9 mouse cellular contexts compared by ENCODE assay signal in the genomic region with DNA sequence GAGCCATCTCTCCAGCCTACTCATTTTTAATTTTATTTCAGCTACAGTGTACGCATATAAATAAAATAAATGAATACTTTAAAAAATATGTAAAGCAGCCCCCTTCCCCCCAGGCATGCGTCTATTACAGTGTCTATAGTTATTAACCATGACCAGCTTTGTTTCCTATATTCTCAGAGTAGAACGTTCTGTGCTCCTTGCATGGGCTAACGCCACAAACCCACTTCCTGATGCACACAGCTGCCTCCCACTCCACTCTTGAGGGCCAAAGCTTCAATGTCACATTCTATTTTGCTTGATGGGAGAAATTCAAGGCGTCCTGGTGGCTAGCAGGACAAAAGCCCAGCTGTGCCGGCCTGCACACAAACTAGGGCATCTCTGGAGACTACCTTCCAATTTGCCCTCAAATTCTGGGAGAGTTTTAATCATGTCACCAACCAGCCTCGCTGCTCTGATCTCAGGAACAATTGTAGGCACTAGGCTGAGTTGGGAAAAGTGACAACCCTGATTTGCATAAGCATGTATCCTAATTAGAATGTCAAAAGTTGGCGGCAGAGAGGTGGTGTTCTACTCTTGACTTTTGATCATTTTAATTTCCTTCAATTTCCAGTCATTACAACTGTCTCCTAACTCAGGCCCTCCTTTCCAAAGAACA. TPM values are rescaled to one million over a fixed set of nuclear protein-coding genes. Genes with fewer than 3 reads are reported as not detected.
DNase-seq lines count a peak whose midpoint lies in the region; ATAC-seq lines count a peak whose summit lies in the region.
"Had no signal": no experiment of that assay in that cellular context is flagged by ENCODE, and none has a peak within 500 bp of the region (broad histone marks: within the 10 kb centered on the region; RNA-seq: fewer than 3 reads in every experiment).

No protein-coding gene starts in this region.

- no peaks in the 10 kb centered on the region for H3K9me3 ChIP-seq in heart, embryonic 11.5 days (replicated peaks; ENCODE audit: control insufficient read depth, low read length)
- H3K9me3 ChIP-seq in embryonic facial prominence, embryonic 15.5 days (replicated peaks), result no peaks in the 10 kb centered on the region
- no peaks in the 10 kb centered on the region for H3K9me3 ChIP-seq in liver, embryonic 13.5 days (replicated peaks)
- H3K9me3 ChIP-seq: G1E had no signal

- ATAC-seq in heart, embryonic 11.5 days (replicated peaks; ENCODE audit: insufficient number of reproducible peaks, low FRiP score, low TSS enrichment), result no peak
- ATAC-seq in embryonic facial prominence, embryonic 15.5 days (ENCODE audit: insufficient number of reproducible peaks, low FRiP score, low TSS enrichment, low read depth), result no peak
- no peak for ATAC-seq in liver, embryonic 13.5 days (ENCODE audit: low read depth)
- no peak for ATAC-seq in inflammation-experienced regulatory T-cells, adult 6 months

- WGBS in heart, embryonic 11.5 days (ENCODE audit: insufficient replicate concordance), result 43% methylated on average over 8 of the region's 8 CpGs
- 25% methylated on average over 8 of the region's 8 CpGs for WGBS in embryonic facial prominence, embryonic 15.5 days
- 29% methylated on average over 8 of the region's 8 CpGs for WGBS in liver, embryonic 13.5 days (ENCODE audit: insufficient replicate concordance)

- H3K27ac ChIP-seq in heart, embryonic 11.5 days (ENCODE audit: low read depth, low read length), result no peak overlapping the region
- H3K27ac ChIP-seq in embryonic facial prominence, embryonic 15.5 days (replicated peaks), result peak overlapping the region; percentile 34; the same call in 1 of the 2 replicates
- no peak overlapping the region for H3K27ac ChIP-seq in liver, embryonic 13.5 days

- H3K36me3 ChIP-seq in heart, embryonic 11.5 days (ENCODE audit: control insufficient read depth, insufficient read depth, low read length), result no peaks in the 10 kb centered on the region
- H3K36me3 ChIP-seq in embryonic facial prominence, embryonic 15.5 days, result no peaks in the 10 kb centered on the region
- no peaks in the 10 kb centered on the region for H3K36me3 ChIP-seq in liver, embryonic 13.5 days
- H3K36me3 ChIP-seq: G1E had no signal

- no peak for DNase-seq in heart, adult 8-10 months (ENCODE audit: low spot score)
- peak; percentile 14 to 33 for DNase-seq in B cell, adult 2 months
- DNase-seq in liver, embryonic 13.5 days, result no peak
- DNase-seq in thymus, postnatal 4 days, result peak; percentile 19
- DNase-seq in layer of hippocampus, postnatal 36 days, result no peak

- peaks cover 4% of the 10 kb centered on the region; the same call in 1 of the 2 replicates for H3K4me1 ChIP-seq in heart, embryonic 11.5 days (ENCODE audit: control insufficient read depth, insufficient read depth, low read length)
- peaks cover 14% of the 10 kb centered on the region for H3K4me1 ChIP-seq in embryonic facial prominence, embryonic 15.5 days
- H3K4me1 ChIP-seq in liver, embryonic 13.5 days (replicated peaks), result peaks cover 13% of the 10 kb centered on the region

- peaks cover 3% of the 10 kb centered on the region; the same call in 1 of the 2 replicates for H3K27me3 ChIP-seq in heart, embryonic 11.5 days (ENCODE audit: control insufficient read depth, insufficient read depth, low read length)
- 0 out of 2 replicates have a peak, but pooled peaks cover 5% of the 10 kb centered on the region for H3K27me3 ChIP-seq in embryonic facial prominence, embryonic 15.5 days
- peaks cover 25% of the 10 kb centered on the region for H3K27me3 ChIP-seq in liver, embryonic 13.5 days

- H3K9ac ChIP-seq in heart, embryonic 11.5 days (ENCODE audit: low read depth, low read length), result no peak overlapping the region; the same call in 1 of the 2 replicates
- H3K9ac ChIP-seq in embryonic facial prominence, embryonic 15.5 days, result no peak overlapping the region
- H3K9ac ChIP-seq in liver, embryonic 13.5 days, result no peak overlapping the region

- H3K4me3 ChIP-seq in heart, embryonic 11.5 days (ENCODE audit: low read depth, low read length), result peak overlapping the region; percentile 40
- peak overlapping the region; percentile 29 for H3K4me3 ChIP-seq in embryonic facial prominence, embryonic 15.5 days (replicated peaks)
- H3K4me3 ChIP-seq in liver, embryonic 13.5 days (replicated peaks), result no peak overlapping the region

- H3K4me2 ChIP-seq in heart, embryonic 11.5 days, result peak overlapping the region; percentile 74
- H3K4me2 ChIP-seq in embryonic facial prominence, embryonic 15.5 days (replicated peaks), result peak overlapping the region; percentile 52
- H3K4me2 ChIP-seq in liver, embryonic 13.5 days, result peak overlapping the region; percentile 39; the same call in 1 of the 2 replicates

RNA-seq across cellular contexts. Expression of a gene that starts 10.2 kb away (rescaled TPM):
- polyA plus RNA-seq in heart, embryonic 11.5 days (2014; fragmentation: Nextera tagmentation; extraction: Ambion mirVana), result not detected in 2 replicates
- not detected for total RNA-seq in heart, adult 8-10 months (2022)
- polyA plus RNA-seq in embryonic facial prominence, embryonic 15.5 days (2015; fragmentation: Nextera tagmentation; extraction: Ambion mirVana), result 0.24 and 0.32 TPM in 2 replicates
- polyA plus RNA-seq in liver, embryonic 13.5 days (2015; fragmentation: Nextera tagmentation; extraction: Ambion mirVana), result not detected in 2 replicates
- 1 to 10 TPM; 1.6 to 2.5 TPM for total RNA-seq in layer of hippocampus, postnatal 36 days (2021)
- not detected for polyA plus RNA-seq in inflammation-experienced regulatory T-cells, adult 6 months (2017; shearing (Covaris generic))
- total RNA-seq: G1E had no signal
- polyA plus RNA-seq: G1E had no signal

RNA-seq across cellular contexts. Expression of a gene that starts 29.3 kb away (rescaled TPM):
- 0.38 and 1.1 TPM in 2 replicates for polyA plus RNA-seq in heart, embryonic 11.5 days (2014; fragmentation: Nextera tagmentation; extraction: Ambion mirVana)
- 1 to 10 TPM; 1.0 to 2.8 (median 2.0) TPM for total RNA-seq in heart, adult 8-10 months (2022)
- polyA plus RNA-seq in embryonic facial prominence, embryonic 15.5 days (2015; fragmentation: Nextera tagmentation; extraction: Ambion mirVana), result 1.1 and 1.3 TPM in 2 replicates
- polyA plus RNA-seq in liver, embryonic 13.5 days (2015; fragmentation: Nextera tagmentation; extraction: Ambion mirVana), result 3.0 and 3.1 TPM in 2 replicates
- total RNA-seq in layer of hippocampus, postnatal 36 days (2021), result 1 to 10 TPM in 1 of 2 experiments, under 1 TPM in 1; 0.30 to 1.1 TPM
- under 1 TPM in 2 of 3 experiments, not detected in 1; 0.15 to 0.21 TPM for polyA plus RNA-seq in inflammation-experienced regulatory T-cells, adult 6 months (2017; shearing (Covaris generic))
- polyA plus RNA-seq: G1E had no signal

Comparison
In these comparisons a context has a peak if more than half of its experiments do, and no peak if none do; other contexts are left out.
1. DNase-seq: peak in B cell, adult 2 months (2 of 2) and thymus, postnatal 4 days (single experiment); none in heart, adult 8-10 months (single experiment), liver, embryonic 13.5 days (single experiment) and layer of hippocampus, postnatal 36 days (0 of 2).
2. Peak in every context shown above with its lines, with median percentiles within 50 percentile points of each other: H3K4me2 ChIP-seq.